Mouse (Mus musculus): ENCODE measurements at regions not wholly inside any gene's neighbourhood (a gene's known extent, or its start where the extent isn't known, plus 50 kb on each side); places are given as distances from the start of the nearest gene placed in this dataset.

- no peaks in the 10 kb centered on the region for H3K27me3 ChIP-seq (ENCODE audit: control insufficient read depth, insufficient read depth, low read length, poor library complexity, severe bottlenecking)
- no peaks in the 10 kb centered on the region for H3K36me3 ChIP-seq (ENCODE audit: control insufficient read depth, insufficient read depth, low read length, poor library complexity, severe bottlenecking)
- H3K4me3 ChIP-seq (ENCODE audit: low read depth, low read length), result peak overlapping the region; percentile 53
- no peak overlapping the region for H3K27ac ChIP-seq (ENCODE audit: insufficient read depth, low read length)
- no peak for TF ChIP-seq POLR2A (IDR thresholded peaks at IDR 0.05; ENCODE audit: insufficient read depth, low read length)
- no peak for TF ChIP-seq CTCF (IDR thresholded peaks at IDR 0.05; ENCODE audit: low read depth, low read length)
- no peak for TF ChIP-seq EP300 (IDR thresholded peaks at IDR 0.05; ENCODE audit: insufficient read depth, low read depth, low read length)
- H3K9me3 ChIP-seq (replicated peaks; ENCODE audit: control insufficient read depth, insufficient read depth, low read length, poor library complexity, severe bottlenecking), result no peaks in the 10 kb centered on the region
- H3K9ac ChIP-seq (ENCODE audit: low read depth, poor library complexity, severe bottlenecking), result peak overlapping the region; percentile 6; the same call in 1 of the 2 replicates
- H3K4me1 ChIP-seq (ENCODE audit: control insufficient read depth, insufficient read depth, low read length), result no peaks in the 10 kb centered on the region
Observed at GRCm38 (mm10) chr5:104662091-104662490, 153.9 kb downstream of the BC005561 start.

Measured in ES-Bruce4 (cell line).